Mouse (Mus musculus): ENCODE results near the gene Lrrfip2.

- TF ChIP-seq CTCF (IDR thresholded peaks at IDR 0.05; ENCODE audit: insufficient read depth, low read length) (peak; percentile 96), POLR2A (IDR thresholded peaks at IDR 0.05; ENCODE audit: borderline replicate concordance, extremely low read depth, low read depth, low read length) (no peak)
Observed at GRCm38 (mm10) chr9:111093094-111093493, 24.3 kb upstream of the Lrrfip2 start.

Measured in lung, adult 2 months (tissue).